Mouse (Mus musculus) lung, embryonic 15.5 days (tissue): ENCODE data around the gene Enpp7. TPM values are rescaled to one million over a fixed set of nuclear protein-coding genes. Genes with fewer than 3 reads are reported as not detected.

Experiments used
- ATAC-seq: fragments of 200-750 bp; cut with Nextera tagmentation; 2 replicates; pipeline ENCODE4 v1.8.0; 2017; ENCODE audit warnings: moderate number of reproducible peaks, borderline replicate concordance; ENCODE audit not compliant: low FRiP score, low TSS enrichment; ENCODE audit errors: extremely low read depth
- H3K27ac ChIP-seq: fragments of 300-500 bp; sonication (generic); 2 replicates; pipeline ENCODE4 v1.5.1; 2015; ENCODE audit warnings: moderate library complexity, mild to moderate bottlenecking, inconsistent platforms
- H3K27me3 ChIP-seq: fragments of 300-500 bp; sonication (generic); 2 replicates; pipeline ENCODE4 v1.6.1; 2015; ENCODE audit warnings: inconsistent platforms
- H3K36me3 ChIP-seq: fragments of 300-500 bp; sonication (generic); 2 replicates; pipeline ENCODE4 v1.6.1; 2015; ENCODE audit warnings: inconsistent platforms
- H3K4me1 ChIP-seq: fragments of 300-500 bp; sonication (generic); 2 replicates; pipeline ENCODE4 v1.6.1; 2015; ENCODE audit warnings: inconsistent platforms
- H3K4me2 ChIP-seq: fragments of 300-500 bp; sonication (generic); 2 replicates; pipeline ENCODE4 v1.6.1; 2015; ENCODE audit warnings: inconsistent platforms, mild to moderate bottlenecking, moderate library complexity
- H3K4me3 ChIP-seq: fragments of 300-500 bp; sonication (generic); 2 replicates; pipeline ENCODE4 v1.5.1; 2015; ENCODE audit warnings: mild to moderate bottlenecking, inconsistent platforms
- H3K9ac ChIP-seq: fragments of 300-500 bp; sonication (generic); 2 replicates; pipeline ENCODE4 v1.6.1; 2015; ENCODE audit warnings: inconsistent platforms
- H3K9me3 ChIP-seq: fragments of 300-500 bp; sonication (generic); 2 replicates; pipeline ENCODE4 v1.6.1; 2016; ENCODE audit warnings: inconsistent platforms
- WGBS: fragments of 180-500 bp; shearing (Covaris S2); methylation state at CpG from one replicate; pipeline ENCODE4 v1.1.7; 2015; 5-methylcytosine and 5-hydroxymethylcytosine counted together
- polyA plus RNA-seq: library from polyadenylated mRNA; unstranded; fragments of >200 nt; fragmentation: Nextera tagmentation; extraction: Ambion mirVana; gene quantifications from 2 replicates; pipeline ENCODE4 v1.2.1, GENCODE M21; 2015

Gene Enpp7
- not detected in 2 replicates for polyA plus RNA-seq

- H3K4me3 ChIP-seq, result no peak within 1 kb of the TSS
- no peaks in the 10 kb centered on the region for H3K27me3 ChIP-seq
- no peaks in the 10 kb centered on the region for H3K9me3 ChIP-seq
- H3K9ac ChIP-seq, result no peak within 1 kb of the TSS
- H3K4me2 ChIP-seq, result no peak within 1 kb of the TSS
- no peaks in the 10 kb centered on the region for H3K4me1 ChIP-seq
- H3K27ac ChIP-seq, result no peak within 1 kb of the TSS
- no peaks in the 10 kb centered on the region for H3K36me3 ChIP-seq
- WGBS, result 88% methylated on average over 10 of the region's 10 CpGs
- no peak for ATAC-seq
Measured at GRCm38 (mm10) chr11:118987999-118988398, at the start of gene Enpp7. Gene Enpp7, plus strand, starts transcription at chr11:118988188.

GRCm38 (mm10) chr11:118939731-118940130, 48.3 kb upstream of the Enpp7 start:
- Histone ChIP-seq H3K4me3 (no peak overlapping the region), H3K4me2 (no peak overlapping the region), H3K4me1 (no peaks in the 10 kb centered on the region), H3K36me3 (no peaks in the 10 kb centered on the region), H3K27ac (no peak overlapping the region), H3K9me3 (no peaks in the 10 kb centered on the region), H3K9ac (no peak overlapping the region), H3K27me3 (no peaks in the 10 kb centered on the region)
- 78% methylated on average over 4 of the region's 4 CpGs for WGBS
- ATAC-seq, result no peak

GRCm38 (mm10) chr11:118940539-118940938, 47.4 kb upstream of the Enpp7 start:
- no peaks in the 10 kb centered on the region for H3K27me3 ChIP-seq
- ATAC-seq, result no peak

GRCm38 (mm10) chr11:118941268-118941667, 46.7 kb upstream of the Enpp7 start:
- Histone ChIP-seq H3K4me1 (no peaks in the 10 kb centered on the region), H3K4me3 (no peak overlapping the region), H3K27me3 (no peaks in the 10 kb centered on the region), H3K9me3 (no peaks in the 10 kb centered on the region), H3K9ac (no peak overlapping the region), H3K36me3 (no peaks in the 10 kb centered on the region), H3K4me2 (no peak overlapping the region), H3K27ac (no peak overlapping the region)
- WGBS, result 32% methylated on average over 5 of the region's 5 CpGs
- no peak for ATAC-seq

More at GRCm38 (mm10) chr11:118940539-118940938, 47.4 kb upstream of the Enpp7 start:
- no peaks in the 10 kb centered on the region for H3K4me1 ChIP-seq
- no peak overlapping the region for H3K9ac ChIP-seq
- WGBS, result 57% methylated on average over 11 of the region's 11 CpGs
- no peaks in the 10 kb centered on the region for H3K9me3 ChIP-seq
- H3K4me2 ChIP-seq, result no peak overlapping the region
- H3K4me3 ChIP-seq, result no peak overlapping the region
- H3K27ac ChIP-seq, result no peak overlapping the region
- no peaks in the 10 kb centered on the region for H3K36me3 ChIP-seq

GRCm38 (mm10) chr11:118945868-118946267, 42.1 kb upstream of the Enpp7 start:
- WGBS, result 82% methylated on average over 8 of the region's 8 CpGs
- Histone ChIP-seq H3K36me3 (no peaks in the 10 kb centered on the region), H3K4me1 (no peaks in the 10 kb centered on the region), H3K4me2 (no peak overlapping the region), H3K4me3 (no peak overlapping the region), H3K27ac (no peak overlapping the region), H3K9me3 (no peaks in the 10 kb centered on the region), H3K27me3 (no peaks in the 10 kb centered on the region), H3K9ac (no peak overlapping the region)
- ATAC-seq, result no peak

GRCm38 (mm10) chr11:118955016-118955415, 33.0 kb upstream of the Enpp7 start:
- Histone ChIP-seq H3K9me3 (no peaks in the 10 kb centered on the region), H3K4me1 (peaks cover 7% of the 10 kb centered on the region), H3K27ac (no peak overlapping the region), H3K4me3 (no peak overlapping the region), H3K36me3 (no peaks in the 10 kb centered on the region), H3K4me2 (no peak overlapping the region), H3K9ac (no peak overlapping the region), H3K27me3 (no peaks in the 10 kb centered on the region)
- ATAC-seq, result no peak
- 50% methylated on average over 6 of the region's 6 CpGs for WGBS

- WGBS, result 26% methylated on average over 14 of the region's 14 CpGs
- Histone ChIP-seq H3K4me1 (peaks cover 7% of the 10 kb centered on the region), H3K27ac (no peak overlapping the region), H3K36me3 (no peaks in the 10 kb centered on the region), H3K9me3 (no peaks in the 10 kb centered on the region), H3K9ac (no peak overlapping the region), H3K4me2 (no peak overlapping the region), H3K4me3 (no peak overlapping the region), H3K27me3 (no peaks in the 10 kb centered on the region)
- 0 out of 2 replicates have a peak, but pooled peaks have one; percentile 7 for ATAC-seq
Measured at GRCm38 (mm10) chr11:118957070-118957471, 30.9 kb upstream of the Enpp7 start.

- Histone ChIP-seq H3K9ac (no peak overlapping the region), H3K4me3 (no peak overlapping the region), H3K27ac (no peak overlapping the region), H3K27me3 (no peaks in the 10 kb centered on the region), H3K4me2 (no peak overlapping the region), H3K36me3 (no peaks in the 10 kb centered on the region), H3K9me3 (no peaks in the 10 kb centered on the region), H3K4me1 (peaks cover 7% of the 10 kb centered on the region)
- no peak for ATAC-seq
- 52% methylated on average over 3 of the region's 3 CpGs for WGBS
Measured at GRCm38 (mm10) chr11:118960649-118961048, 27.3 kb upstream of the Enpp7 start.

GRCm38 (mm10) chr11:118962478-118962877, 25.5 kb upstream of the Enpp7 start:
- Histone ChIP-seq H3K4me3 (no peak overlapping the region), H3K27ac (no peak overlapping the region), H3K9ac (no peak overlapping the region), H3K9me3 (no peaks in the 10 kb centered on the region), H3K27me3 (no peaks in the 10 kb centered on the region), H3K4me1 (peaks cover under 1% of the 10 kb centered on the region), H3K4me2 (no peak overlapping the region), H3K36me3 (no peaks in the 10 kb centered on the region)
- no peak for ATAC-seq
- WGBS, result 35% methylated on average over 4 of the region's 4 CpGs

GRCm38 (mm10) chr11:118963926-118964325, 24.1 kb upstream of the Enpp7 start:
- Histone ChIP-seq H3K36me3 (no peaks in the 10 kb centered on the region), H3K9ac (no peak overlapping the region), H3K4me1 (no peaks in the 10 kb centered on the region), H3K4me2 (no peak overlapping the region), H3K27ac (no peak overlapping the region), H3K4me3 (no peak overlapping the region), H3K9me3 (no peaks in the 10 kb centered on the region), H3K27me3 (no peaks in the 10 kb centered on the region)
- ATAC-seq, result no peak
- WGBS, result 88% methylated on average over 5 of the region's 5 CpGs

- Histone ChIP-seq H3K9ac (no peak overlapping the region), H3K4me3 (no peak overlapping the region), H3K27ac (no peak overlapping the region), H3K27me3 (no peaks in the 10 kb centered on the region), H3K4me1 (no peaks in the 10 kb centered on the region), H3K4me2 (no peak overlapping the region), H3K36me3 (no peaks in the 10 kb centered on the region), H3K9me3 (no peaks in the 10 kb centered on the region)
- ATAC-seq, result no peak
- 49% methylated on average over 7 of the region's 7 CpGs for WGBS
Measured at GRCm38 (mm10) chr11:118965078-118965477, 22.9 kb upstream of the Enpp7 start.

GRCm38 (mm10) chr11:118971470-118972034, 16.4 kb upstream of the Enpp7 start:
- Histone ChIP-seq H3K4me2 (no peak overlapping the region), H3K9me3 (no peaks in the 10 kb centered on the region), H3K36me3 (no peaks in the 10 kb centered on the region), H3K9ac (no peak overlapping the region), H3K4me1 (no peaks in the 10 kb centered on the region; the same call in 1 of the 2 replicates), H3K27me3 (peaks cover 13% of the 10 kb centered on the region), H3K4me3 (no peak overlapping the region), H3K27ac (no peak overlapping the region)
- 31% methylated on average over 20 of the region's 20 CpGs for WGBS
- no peak for ATAC-seq
